Mouse (Mus musculus): ENCODE data around the gene Cebpz. TPM values are rescaled to one million over a fixed set of nuclear protein-coding genes. Genes with fewer than 3 reads are reported as not detected.

Gene Cebpz
- polyA plus RNA-seq, 2 experiments: 24.3 to 59.5 TPM

- Histone ChIP-seq H3K4me3 (replicated peaks; ENCODE audit: low read length) (peak within 1 kb of the TSS; percentile 61), H3K4me2 (replicated peaks; ENCODE audit: low read depth, low read length, severe bottlenecking) (peak within 1 kb of the TSS; percentile 72), H3K36me3 (ENCODE audit: control insufficient read depth, insufficient read depth, low read length) (peaks cover 23% of the 10 kb centered on the region), H3K27ac (replicated peaks; ENCODE audit: low read depth, low read length) (peak within 1 kb of the TSS; percentile 77), H3K9me3 (ENCODE audit: control insufficient read depth, low read length) (no peaks in the 10 kb centered on the region), H3K4me1 (ENCODE audit: control insufficient read depth, insufficient read depth, low read length) (0 out of 2 replicates have a peak, but pooled peaks cover 4% of the 10 kb centered on the region), H3K27me3 (ENCODE audit: control insufficient read depth, insufficient read depth, low read length) (no peaks in the 10 kb centered on the region), H3K9ac (ENCODE audit: low read depth, low read length, severe bottlenecking) (peak within 1 kb of the TSS; percentile 69)
- ATAC-seq (ENCODE audit: low FRiP score, low read depth) (peak; percentile 92), DNase-seq (ENCODE audit: low spot score) (peak; percentile 82)
- 0% methylated on average over 29 of the region's 37 CpGs for WGBS
- peak; percentile 43; the same call in 1 of the 2 replicates for TF ChIP-seq POLR2A (IDR thresholded peaks at IDR 0.05; ENCODE audit: borderline replicate concordance, extremely low read depth, insufficient read depth, insufficient read length)
Observed at GRCm38 (mm10) chr17:78916369-78916813, 20.5 kb downstream of the Cebpz start, which contains the start of gene Cebpzos. Cebpzos (plus strand) TSS chr17:78916500.

GRCm38 (mm10) chr17:78915772-78916171, 21.1 kb downstream of the Cebpz start:
- Histone ChIP-seq H3K4me3 (replicated peaks; ENCODE audit: low read length) (peak overlapping the region; percentile 61), H3K4me2 (replicated peaks; ENCODE audit: low read depth, low read length, severe bottlenecking) (peak overlapping the region; percentile 72), H3K27me3 (ENCODE audit: control insufficient read depth, insufficient read depth, low read length) (no peaks in the 10 kb centered on the region), H3K4me1 (ENCODE audit: control insufficient read depth, insufficient read depth, low read length) (0 out of 2 replicates have a peak, but pooled peaks cover 4% of the 10 kb centered on the region), H3K27ac (replicated peaks; ENCODE audit: low read depth, low read length) (0 out of 2 replicates have a peak overlapping the region, but pooled peaks have one; percentile 77), H3K36me3 (ENCODE audit: control insufficient read depth, insufficient read depth, low read length) (peaks cover 18% of the 10 kb centered on the region), H3K9me3 (ENCODE audit: control insufficient read depth, low read length) (no peaks in the 10 kb centered on the region), H3K9ac (ENCODE audit: low read depth, low read length, severe bottlenecking) (peak overlapping the region; percentile 69)
- no peak for DNase-seq (ENCODE audit: low spot score)
- TF ChIP-seq POLR2A (IDR thresholded peaks at IDR 0.05; ENCODE audit: borderline replicate concordance, extremely low read depth, insufficient read depth, insufficient read length): no peak
- no peak for ATAC-seq (ENCODE audit: low FRiP score, low read depth)
- 55% methylated on average over 6 of the region's 6 CpGs for WGBS

GRCm38 (mm10) chr17:78913921-78914320, 22.9 kb downstream of the Cebpz start:
- Histone ChIP-seq H3K27ac (replicated peaks; ENCODE audit: low read depth, low read length) (no peak overlapping the region), H3K4me3 (replicated peaks; ENCODE audit: low read length) (no peak overlapping the region), H3K4me2 (replicated peaks; ENCODE audit: low read depth, low read length, severe bottlenecking) (no peak overlapping the region), H3K36me3 (ENCODE audit: control insufficient read depth, insufficient read depth, low read length) (peaks cover 3% of the 10 kb centered on the region), H3K9ac (ENCODE audit: low read depth, low read length, severe bottlenecking) (no peak overlapping the region), H3K27me3 (ENCODE audit: control insufficient read depth, insufficient read depth, low read length) (no peaks in the 10 kb centered on the region), H3K4me1 (ENCODE audit: control insufficient read depth, insufficient read depth, low read length) (0 out of 2 replicates have a peak, but pooled peaks cover 4% of the 10 kb centered on the region), H3K9me3 (ENCODE audit: control insufficient read depth, low read length) (no peaks in the 10 kb centered on the region)
- TF ChIP-seq POLR2A (IDR thresholded peaks at IDR 0.05; ENCODE audit: borderline replicate concordance, extremely low read depth, insufficient read depth, insufficient read length): no peak
- WGBS: 76% methylated on average over 3 of the region's 3 CpGs
- DNase-seq (ENCODE audit: low spot score) (no peak), ATAC-seq (ENCODE audit: low FRiP score, low read depth) (no peak)

DNA sequence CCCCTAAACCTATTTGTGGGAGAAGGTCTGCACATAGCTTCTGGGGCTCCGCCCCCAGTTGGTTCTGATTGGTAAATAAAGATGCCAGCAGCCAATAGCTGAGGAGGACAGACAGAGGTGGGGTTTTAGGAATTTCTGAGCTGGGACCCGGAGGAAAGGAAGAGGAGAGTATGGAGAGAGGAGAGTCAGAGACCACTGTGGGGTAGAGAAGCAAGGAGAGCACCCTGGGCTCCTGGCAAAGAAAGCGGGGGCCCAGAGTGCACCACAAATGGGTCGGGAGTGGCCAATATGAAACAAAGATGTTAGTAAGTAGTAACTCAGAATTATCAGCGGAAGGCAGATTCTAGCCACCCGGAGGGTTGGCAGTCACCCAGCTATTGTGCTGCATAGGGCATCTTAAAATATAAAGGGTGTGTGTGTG, 24.0 kb downstream of the Cebpz start:
- WGBS: 30% methylated on average over 6 of the region's 6 CpGs
- H3K4me2 ChIP-seq (replicated peaks; ENCODE audit: low read depth, low read length, severe bottlenecking): peak overlapping the region; percentile 43
- no peak overlapping the region for H3K9ac ChIP-seq (ENCODE audit: low read depth, low read length, severe bottlenecking)
- no peaks in the 10 kb centered on the region for H3K27me3 ChIP-seq (ENCODE audit: control insufficient read depth, insufficient read depth, low read length)
- no peak for TF ChIP-seq POLR2A (IDR thresholded peaks at IDR 0.05; ENCODE audit: borderline replicate concordance, extremely low read depth, insufficient read depth, insufficient read length)
- no peak overlapping the region for H3K27ac ChIP-seq (replicated peaks; ENCODE audit: low read depth, low read length)
- H3K4me3 ChIP-seq (replicated peaks; ENCODE audit: low read length): peak overlapping the region; percentile 24
- ATAC-seq (ENCODE audit: low FRiP score, low read depth): no peak
- no peak for DNase-seq (ENCODE audit: low spot score)
- H3K9me3 ChIP-seq (ENCODE audit: control insufficient read depth, low read length): no peaks in the 10 kb centered on the region
- H3K4me1 ChIP-seq (ENCODE audit: control insufficient read depth, insufficient read depth, low read length): 0 out of 2 replicates have a peak, but pooled peaks cover 4% of the 10 kb centered on the region
- H3K36me3 ChIP-seq (ENCODE audit: control insufficient read depth, insufficient read depth, low read length): no peaks in the 10 kb centered on the region

- no peaks in the 10 kb centered on the region for H3K9me3 ChIP-seq (ENCODE audit: control insufficient read depth, low read length)
- no peak overlapping the region for H3K4me2 ChIP-seq (replicated peaks; ENCODE audit: low read depth, low read length, severe bottlenecking)
- H3K9ac ChIP-seq (ENCODE audit: low read depth, low read length, severe bottlenecking): no peak overlapping the region
- no peak overlapping the region for H3K27ac ChIP-seq (replicated peaks; ENCODE audit: low read depth, low read length)
- no peak for DNase-seq (ENCODE audit: low spot score)
- no peak overlapping the region for H3K4me3 ChIP-seq (replicated peaks; ENCODE audit: low read length)
- ATAC-seq (ENCODE audit: low FRiP score, low read depth): no peak
- TF ChIP-seq POLR2A (IDR thresholded peaks at IDR 0.05; ENCODE audit: borderline replicate concordance, extremely low read depth, insufficient read depth, insufficient read length): no peak
- no peaks in the 10 kb centered on the region for H3K4me1 ChIP-seq (ENCODE audit: control insufficient read depth, insufficient read depth, low read length)
- no peaks in the 10 kb centered on the region for H3K27me3 ChIP-seq (ENCODE audit: control insufficient read depth, insufficient read depth, low read length)
- H3K36me3 ChIP-seq (ENCODE audit: control insufficient read depth, insufficient read depth, low read length): no peaks in the 10 kb centered on the region
- 68% methylated on average over 2 of the region's 2 CpGs for WGBS
Observed at GRCm38 (mm10) chr17:78909374-78909773, 27.5 kb downstream of the Cebpz start.

Measured in limb, embryonic 14.5 days (tissue).